Mouse (Mus musculus): ENCODE measurements around the gene Cd200r3.

Gene Cd200r3

DNA sequence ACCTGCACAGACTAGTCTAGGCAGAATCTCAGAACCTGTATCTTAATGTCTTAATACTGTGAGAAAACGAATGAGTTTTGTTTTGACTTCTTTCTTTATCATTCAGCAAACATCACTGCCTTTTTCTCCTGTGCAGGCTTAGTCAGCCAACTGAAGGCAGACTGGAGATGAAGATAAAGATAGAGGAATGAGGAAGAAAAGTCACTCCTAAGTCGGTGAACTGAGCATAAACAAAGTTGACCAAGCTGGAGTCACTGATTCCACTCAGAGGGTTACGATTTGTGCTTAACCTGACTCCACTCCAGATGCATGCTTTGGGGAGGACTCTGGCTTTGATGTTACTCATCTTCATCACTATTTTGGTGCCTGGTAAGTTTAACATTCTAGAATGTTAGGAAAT is at the start of gene Cd200r3:
Cd200r3 (plus strand) TSS at position 211 of the 400 bp plus-strand sequence.
- in situ Hi-C loops (cut with MboI; ENCODE audit: low sequenced_read_pairs), result no loop called here

DNA sequence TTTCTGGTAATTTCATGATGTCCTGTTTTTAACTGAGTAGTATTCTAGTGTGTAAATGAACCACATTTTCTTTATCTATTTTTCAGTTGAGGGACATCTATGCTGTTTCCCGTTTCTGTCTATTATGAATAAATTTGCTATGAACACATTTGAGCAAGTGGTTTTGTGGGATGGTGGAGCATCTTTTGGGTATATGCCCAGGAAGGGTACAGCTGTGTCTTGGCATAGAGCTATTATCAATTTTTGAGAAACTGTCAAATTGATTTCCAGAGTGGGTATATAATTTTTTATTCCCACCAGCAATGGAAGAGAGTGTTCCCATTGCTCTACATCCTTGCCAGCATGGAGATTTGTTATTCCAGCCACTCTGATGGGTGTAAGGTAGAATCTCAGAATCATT is 11.5 kb upstream of the Cd200r3 start:
- in situ Hi-C loops (cut with MboI; ENCODE audit: low sequenced_read_pairs), result no loop called here

DNA sequence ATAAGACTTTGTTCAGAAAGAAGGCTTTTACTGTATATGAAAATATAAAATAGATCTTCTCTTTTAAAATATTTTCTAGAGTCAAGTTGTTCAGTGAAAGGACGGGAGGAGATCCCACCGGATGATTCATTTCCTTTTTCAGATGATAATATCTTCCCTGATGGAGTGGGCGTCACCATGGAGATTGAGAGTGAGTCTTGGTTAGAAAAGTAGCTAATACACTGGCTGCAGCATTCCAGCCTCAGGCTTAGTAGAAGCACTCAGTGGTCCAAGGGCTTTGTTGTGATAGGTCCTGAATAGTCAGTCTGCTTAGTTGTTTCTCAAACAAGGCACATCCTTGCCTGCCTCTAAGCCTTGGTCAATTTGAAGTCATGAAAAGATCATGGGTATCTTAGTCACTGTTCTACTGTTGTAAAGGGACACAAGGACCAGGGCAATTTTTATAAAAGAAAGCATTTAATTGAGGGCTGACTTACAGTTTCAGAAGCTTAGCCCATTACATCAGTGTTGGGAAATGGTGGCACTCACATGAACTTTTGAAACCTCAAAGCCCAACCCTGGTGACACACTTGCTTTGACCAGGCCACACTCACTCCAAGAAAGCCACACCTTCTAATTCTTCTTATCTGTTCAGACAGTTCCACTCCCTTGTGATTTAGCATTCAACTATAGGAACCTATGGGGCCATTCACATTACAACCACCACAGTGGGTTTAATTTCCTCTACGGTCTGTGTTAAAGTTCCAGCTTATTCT is 8.1 kb downstream of the Cd200r3 start:
- in situ Hi-C loops (cut with MboI; ENCODE audit: low sequenced_read_pairs), result no loop called here

DNA sequence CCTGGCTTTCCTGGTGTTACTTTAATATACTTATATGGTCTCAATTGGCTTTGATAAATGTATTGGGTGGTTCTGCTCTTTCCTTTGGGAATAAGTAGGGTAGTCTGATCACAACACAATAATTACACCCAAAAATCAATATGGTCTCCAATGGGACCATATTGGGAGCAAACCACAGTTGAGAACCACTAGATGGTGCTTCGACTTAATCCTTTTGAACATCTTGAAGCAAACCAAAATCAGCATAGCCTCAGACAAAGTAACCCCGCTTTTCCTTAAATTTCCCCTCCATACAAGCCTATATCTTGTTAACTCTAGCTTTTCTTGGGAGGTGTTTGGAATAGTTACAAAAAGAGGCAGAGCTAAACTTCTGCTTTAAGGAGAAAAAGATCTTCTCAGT is 18.8 kb downstream of the Cd200r3 start:
- in situ Hi-C loops (cut with MboI; ENCODE audit: low sequenced_read_pairs), result loop anchor here (10.0 kb wide), 1 partner anchor 123 kb away; no protein-coding TSS in a partner anchor

DNA sequence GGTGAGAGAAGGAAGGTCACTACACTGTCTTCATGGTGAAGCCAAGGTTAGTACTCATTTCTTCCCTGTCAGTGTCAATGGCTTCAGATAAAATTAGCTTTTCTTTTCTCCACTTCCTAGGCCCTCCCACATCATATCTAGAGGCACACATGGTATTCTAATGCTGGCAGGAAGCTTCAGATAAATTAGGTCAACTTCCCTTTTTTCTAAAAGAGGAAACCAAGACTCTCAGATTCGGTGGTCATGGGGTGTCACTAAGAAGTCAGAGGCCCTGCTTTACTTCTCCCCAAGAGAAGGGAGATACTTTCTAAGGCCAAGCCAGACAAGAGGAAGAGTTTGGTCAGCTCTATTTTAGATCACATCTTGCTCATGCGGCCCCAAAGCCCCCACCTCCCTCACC is 19.3 kb downstream of the Cd200r3 start:
- in situ Hi-C loops (cut with MboI; ENCODE audit: low sequenced_read_pairs), result loop anchor here (10.0 kb wide), 1 partner anchor 122 kb away; no protein-coding TSS in a partner anchor

DNA sequence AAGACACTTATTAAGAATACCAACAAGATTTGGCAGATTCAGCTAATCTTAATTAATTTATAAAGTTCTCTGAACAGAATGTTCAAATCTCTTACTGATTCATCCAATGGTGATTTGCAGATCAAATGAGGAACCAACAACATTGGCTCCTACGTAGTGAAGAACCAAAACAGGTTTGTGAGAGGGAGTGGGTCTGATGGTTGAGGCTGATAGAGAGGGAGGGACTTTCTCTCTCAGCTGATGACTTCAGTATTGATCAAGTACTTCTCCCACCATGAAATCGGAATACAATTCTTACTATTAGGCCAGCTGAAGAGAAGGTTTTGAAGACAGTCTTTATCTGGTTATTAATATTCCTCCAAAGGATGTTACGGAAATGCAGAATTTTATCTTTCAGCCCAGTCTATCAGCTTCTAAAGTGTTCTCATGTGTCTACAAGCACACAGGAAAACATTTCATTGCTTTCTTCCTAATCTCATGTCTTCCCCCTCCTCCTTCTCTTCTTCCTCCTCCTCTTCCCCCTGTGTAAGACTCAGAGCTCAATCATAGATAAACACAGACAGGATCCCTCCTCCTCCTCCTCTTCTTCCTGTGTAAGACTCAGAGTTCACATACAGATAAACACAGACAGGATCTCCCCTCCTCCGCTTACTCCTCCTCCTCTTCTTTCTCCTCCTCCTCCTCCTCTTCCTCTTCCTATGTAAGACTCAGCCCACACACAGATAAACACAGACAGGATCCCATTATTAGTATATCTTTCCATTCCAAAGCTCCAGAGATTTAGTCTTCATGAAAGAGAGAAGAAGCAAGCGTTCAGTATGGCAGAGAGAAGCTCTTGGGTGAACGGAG is 21.3 kb downstream of the Cd200r3 start:
- in situ Hi-C loops (cut with MboI; ENCODE audit: low sequenced_read_pairs), result loop anchor here (10.0 kb wide), 1 partner anchor 120 kb away; no protein-coding TSS in a partner anchor

DNA sequence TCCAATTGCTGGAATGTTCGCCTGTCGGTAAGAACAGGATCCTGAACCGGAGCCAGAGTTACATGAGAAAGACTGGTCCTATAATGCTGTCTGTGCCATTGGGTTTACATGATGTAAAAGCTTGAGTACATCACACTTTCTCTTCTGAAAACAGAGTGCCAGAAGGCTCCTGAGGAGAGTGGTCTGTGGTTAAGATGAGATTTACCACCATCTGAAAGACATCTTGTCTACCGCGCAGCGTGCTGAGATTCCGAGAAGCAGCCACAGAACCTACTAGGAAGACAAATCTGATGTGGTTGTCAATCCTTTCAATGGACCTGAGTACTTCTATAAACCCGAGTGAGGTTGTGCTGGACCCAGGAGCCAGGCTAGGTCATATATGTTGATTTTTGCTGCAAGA is 21.9 kb downstream of the Cd200r3 start:
- in situ Hi-C loops (cut with MboI; ENCODE audit: low sequenced_read_pairs), result loop anchor here (10.0 kb wide), 1 partner anchor 119 kb away; no protein-coding TSS in a partner anchor

DNA sequence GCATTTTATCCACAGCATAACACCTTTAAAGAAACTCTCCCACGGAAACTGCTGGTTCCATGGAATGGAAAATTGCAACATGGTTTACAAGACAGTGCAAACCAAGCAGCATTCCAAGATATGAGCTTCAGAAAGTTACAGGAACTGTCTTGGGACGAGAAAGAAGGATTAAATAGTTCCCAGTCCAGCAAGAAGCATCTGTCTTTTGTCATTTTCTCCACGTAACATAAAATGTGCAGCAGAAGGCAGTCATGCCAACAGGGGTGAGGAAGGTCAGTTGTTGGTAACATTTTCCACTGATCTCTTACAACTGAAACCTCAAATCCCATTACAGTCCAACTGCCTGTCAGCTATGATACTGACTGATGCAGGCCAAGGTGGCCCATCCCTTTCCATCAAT is 22.4 kb downstream of the Cd200r3 start:
- in situ Hi-C loops (cut with MboI; ENCODE audit: low sequenced_read_pairs), result loop anchor here (10.0 kb wide), 1 partner anchor 119 kb away; no protein-coding TSS in a partner anchor

DNA sequence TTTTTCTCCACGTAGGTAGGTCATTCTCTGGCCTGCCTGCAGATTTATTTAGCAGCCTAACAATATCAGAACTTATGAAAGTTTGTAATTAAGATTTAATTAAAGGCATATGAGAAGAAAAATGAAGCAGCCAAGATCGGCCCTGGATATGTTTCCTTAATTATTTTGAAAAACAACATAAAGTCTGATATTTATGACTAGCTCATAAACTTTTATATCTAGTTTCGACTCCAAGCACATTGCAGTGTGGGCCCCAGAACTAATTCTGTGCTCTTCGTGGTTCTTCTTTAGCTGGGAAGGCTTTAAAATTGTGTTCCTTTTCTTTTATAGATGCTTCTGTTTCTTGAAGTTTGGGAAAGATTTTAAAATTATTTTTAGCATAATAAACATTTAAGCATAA is 23.4 kb downstream of the Cd200r3 start:
- in situ Hi-C loops (cut with MboI; ENCODE audit: low sequenced_read_pairs), result loop anchor here (10.0 kb wide), 1 partner anchor 118 kb away; no protein-coding TSS in a partner anchor

DNA sequence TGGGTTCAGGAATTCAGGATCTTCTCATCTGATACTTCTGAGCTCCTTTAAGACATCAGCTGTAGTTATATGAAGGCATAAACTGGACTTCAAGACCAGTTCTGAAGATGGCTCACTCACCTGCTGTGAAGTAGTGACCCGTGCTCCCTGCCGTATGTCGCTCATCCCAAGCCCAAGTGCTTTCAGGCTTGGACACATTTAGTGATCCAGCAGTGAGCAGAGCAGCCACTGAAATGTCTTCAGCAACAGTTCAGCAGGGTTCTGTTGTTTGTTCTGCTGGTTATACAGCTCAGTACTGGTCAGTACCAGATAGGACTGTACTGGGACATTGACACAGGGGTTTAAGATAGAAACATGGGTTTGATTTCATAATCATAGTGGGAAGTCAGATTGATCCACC is 24.6 kb downstream of the Cd200r3 start:
- in situ Hi-C loops (cut with MboI; ENCODE audit: low sequenced_read_pairs), result loop anchor here (10.0 kb wide), 1 partner anchor 117 kb away; no protein-coding TSS in a partner anchor

DNA sequence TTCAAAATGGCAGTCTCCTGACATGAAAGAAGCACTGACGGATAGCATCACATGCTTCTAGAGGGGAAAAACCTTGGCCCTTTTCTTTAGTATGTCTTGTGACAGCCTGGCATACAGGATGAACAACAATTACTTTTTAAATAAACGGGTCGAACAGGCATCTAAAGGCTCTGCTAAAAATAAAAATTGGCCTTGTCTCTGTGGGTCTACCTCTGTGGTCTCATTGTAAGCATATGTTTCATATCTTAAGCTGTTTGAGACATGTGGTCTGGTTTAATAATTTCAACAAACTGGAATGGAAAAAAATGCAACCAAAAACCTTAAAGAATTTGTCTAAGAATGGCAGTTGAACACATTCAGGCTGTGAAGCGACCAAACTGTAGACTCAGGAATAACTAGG is 27.4 kb downstream of the Cd200r3 start:
- in situ Hi-C loops (cut with MboI; ENCODE audit: low sequenced_read_pairs), result no loop called here

DNA sequence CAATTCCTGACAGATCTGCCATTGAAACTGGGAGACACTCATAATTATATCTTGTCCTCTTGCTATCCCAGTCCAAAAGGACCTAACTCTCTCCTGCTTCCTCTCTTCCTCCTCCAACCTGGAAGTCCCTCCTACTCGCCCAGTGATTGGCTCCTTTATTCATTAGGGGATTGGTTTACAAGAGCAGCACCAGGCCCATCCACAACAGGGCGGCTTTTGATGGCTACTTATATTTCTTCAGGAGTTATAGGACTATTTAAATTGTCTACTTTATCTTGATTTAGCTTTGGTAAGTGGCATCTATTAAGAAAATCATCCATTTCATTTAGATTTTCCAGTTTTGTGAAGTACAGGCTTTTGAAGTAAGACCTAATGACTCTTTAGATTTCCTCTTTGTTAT is 30.6 kb downstream of the Cd200r3 start:
- in situ Hi-C loops (cut with MboI; ENCODE audit: low sequenced_read_pairs), result no loop called here

DNA sequence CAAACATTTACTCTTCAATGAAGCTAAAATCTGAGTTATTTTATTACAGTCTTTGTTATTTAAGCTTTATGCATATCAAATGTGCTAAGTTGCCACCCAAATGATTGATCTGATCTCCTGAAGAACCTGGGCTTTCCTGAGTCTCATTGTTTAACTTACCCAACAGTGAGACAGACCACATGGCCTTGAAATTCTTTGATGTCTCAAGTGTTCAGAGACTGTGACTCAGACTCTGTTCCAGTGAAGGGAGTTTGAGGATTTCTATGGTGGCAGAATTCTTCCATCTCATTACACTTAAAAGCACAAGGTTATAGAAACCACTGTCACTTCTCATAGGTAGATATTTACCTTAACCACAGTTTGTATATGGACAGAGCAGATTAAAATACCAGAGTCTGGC is 32.6 kb downstream of the Cd200r3 start:
- in situ Hi-C loops (cut with MboI; ENCODE audit: low sequenced_read_pairs), result no loop called here

DNA sequence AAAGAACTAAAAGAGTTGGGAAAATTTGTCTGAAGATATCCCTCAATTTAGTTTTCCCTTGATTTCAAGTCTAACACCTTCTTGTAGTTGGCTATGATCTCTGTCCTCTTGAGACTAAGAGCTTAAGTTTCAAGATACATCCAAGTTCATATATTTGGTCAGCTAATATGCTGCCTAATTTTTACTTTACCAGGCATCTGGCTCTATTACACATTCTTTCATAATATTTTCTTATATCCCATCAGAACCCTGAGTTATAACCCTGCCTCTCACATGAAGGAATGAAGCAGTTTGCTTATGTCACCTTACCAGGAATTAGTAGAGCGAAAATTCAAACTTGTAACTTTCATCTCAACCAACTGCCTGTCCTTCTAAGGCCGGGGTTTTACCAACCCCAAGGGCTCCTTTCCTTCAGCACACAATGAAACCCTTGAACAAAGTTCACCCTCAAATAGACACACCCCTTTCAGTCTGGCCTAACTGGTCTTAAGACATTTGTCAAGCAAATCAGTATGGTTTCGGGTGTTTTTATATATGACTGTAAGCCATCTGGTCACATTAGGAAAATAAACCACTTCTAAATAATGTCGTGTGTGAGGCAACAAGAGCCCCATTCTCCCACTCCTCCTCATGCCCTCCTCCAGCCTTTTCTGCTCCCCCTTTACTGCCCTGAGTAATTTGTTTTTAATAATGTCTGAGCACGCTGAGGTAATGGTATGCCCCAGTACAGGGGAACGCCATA is 33.6 kb downstream of the Cd200r3 start:
- in situ Hi-C loops (cut with MboI; ENCODE audit: low sequenced_read_pairs), result no loop called here

DNA sequence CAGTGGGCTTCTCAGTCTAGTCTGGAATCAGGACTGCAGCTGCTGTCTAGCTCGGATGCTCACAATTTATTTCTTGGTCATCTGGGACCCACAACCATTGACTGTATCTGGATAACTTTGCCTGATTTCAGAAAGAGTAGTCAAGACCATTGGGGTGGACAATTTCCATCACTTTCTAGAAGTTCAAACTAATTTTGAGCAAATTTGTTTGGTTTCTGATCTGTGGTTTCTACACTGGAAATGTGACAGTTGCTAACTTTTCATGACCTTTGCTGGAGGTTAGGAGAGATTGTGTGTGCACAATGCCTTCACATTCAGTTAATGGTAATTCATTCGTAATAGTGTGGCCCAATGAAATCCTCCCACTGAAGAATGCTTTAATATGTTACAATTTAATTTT is 34.7 kb downstream of the Cd200r3 start:
- in situ Hi-C loops (cut with MboI; ENCODE audit: low sequenced_read_pairs), result no loop called here

DNA sequence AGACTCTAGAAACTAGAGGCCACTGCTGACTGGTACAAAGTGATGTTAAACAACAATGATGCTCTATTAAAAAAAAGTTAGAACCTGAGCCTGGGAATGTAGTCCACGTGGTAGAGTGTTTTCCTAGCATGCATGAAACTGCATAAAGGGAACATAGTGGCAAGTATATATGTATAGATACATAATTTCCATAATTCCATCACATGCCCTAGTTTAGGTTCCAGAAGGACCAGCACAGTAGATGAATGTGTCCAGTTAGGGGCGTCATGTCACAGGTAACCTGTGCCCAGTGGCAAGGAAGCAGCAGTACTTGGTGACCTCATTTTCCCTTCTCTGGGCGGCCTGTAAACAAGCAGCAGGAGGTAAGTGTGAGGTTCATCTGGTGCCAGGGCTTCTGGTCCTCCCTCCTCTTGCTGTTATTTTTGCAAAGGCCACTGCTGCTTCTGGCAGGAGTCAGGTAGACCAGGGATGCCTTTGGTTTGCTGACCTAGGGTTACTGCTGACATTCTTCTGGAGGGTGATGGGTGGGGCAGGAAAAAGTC is 35.9 kb downstream of the Cd200r3 start:
- in situ Hi-C loops (cut with MboI; ENCODE audit: low sequenced_read_pairs), result no loop called here

DNA sequence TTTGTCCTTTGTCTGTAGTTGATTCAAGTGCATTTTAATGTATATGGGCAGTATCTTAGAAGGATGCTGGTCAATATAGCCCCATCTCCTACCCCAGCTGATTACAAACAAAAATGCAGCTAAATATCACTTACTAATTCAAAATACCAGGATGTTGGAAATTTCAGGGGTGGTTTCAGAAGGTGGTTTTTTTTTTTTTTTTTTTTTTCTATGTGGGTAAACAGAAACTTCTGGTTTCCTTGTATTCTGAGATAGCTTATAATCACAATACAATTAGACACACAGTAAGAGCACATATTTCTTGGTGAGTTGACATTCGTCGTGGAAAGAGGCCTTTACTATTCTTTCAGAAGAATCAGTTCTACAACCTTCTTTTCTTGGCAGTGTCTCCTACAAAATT is 39.5 kb downstream of the Cd200r3 start:
- in situ Hi-C loops (cut with MboI; ENCODE audit: low sequenced_read_pairs), result no loop called here

DNA sequence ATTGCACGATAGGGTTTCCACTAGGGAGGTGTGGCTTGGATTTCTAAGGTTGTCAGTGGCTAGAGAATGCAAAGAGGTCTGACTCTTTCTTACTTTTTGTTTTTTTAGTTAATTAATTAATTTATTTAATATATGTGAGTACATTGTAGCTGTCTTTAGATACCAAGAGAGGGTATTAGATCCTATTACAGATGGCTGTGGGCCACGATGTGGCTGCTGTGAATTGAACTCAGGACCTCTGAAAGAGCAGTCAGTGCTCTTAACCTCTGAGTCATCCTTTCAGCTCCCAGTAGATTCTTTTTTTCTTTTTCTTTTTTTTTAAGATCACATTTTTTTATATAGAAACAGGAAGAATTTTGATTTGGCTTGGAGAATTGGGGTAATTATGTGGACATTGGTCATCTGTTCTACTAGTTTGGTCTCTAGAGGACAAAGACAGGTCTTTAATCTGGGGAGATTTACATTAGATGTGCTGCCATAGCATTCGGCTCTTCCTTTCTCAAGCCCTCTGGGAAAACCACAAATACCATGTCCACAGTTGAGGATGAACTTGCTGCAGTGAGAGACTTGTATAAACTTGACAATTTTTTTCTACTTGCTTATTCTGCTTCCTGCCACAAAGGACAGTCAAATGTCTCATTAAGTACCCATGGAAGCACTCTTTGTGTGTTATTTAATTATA is 40.0 kb downstream of the Cd200r3 start:
- in situ Hi-C loops (cut with MboI; ENCODE audit: low sequenced_read_pairs), result no loop called here

DNA sequence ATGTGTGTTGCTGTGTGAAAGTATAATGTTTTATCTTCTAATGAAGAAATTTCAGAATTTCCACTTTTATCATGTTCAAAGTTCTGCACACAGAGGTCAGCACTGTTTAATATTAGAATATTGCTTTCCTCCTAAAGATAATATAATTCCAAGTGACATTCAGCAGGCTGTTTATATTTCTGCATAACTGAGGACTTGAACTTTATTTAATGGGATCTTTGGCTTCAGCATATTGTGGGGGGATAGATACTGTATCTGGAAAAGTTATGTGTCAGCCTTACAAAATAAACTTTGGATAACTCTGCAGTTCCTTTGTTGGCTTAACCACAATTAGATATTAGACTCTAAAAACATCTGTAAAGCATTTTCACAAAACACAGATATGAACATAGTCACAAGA is 40.6 kb downstream of the Cd200r3 start:
- in situ Hi-C loops (cut with MboI; ENCODE audit: low sequenced_read_pairs), result no loop called here

DNA sequence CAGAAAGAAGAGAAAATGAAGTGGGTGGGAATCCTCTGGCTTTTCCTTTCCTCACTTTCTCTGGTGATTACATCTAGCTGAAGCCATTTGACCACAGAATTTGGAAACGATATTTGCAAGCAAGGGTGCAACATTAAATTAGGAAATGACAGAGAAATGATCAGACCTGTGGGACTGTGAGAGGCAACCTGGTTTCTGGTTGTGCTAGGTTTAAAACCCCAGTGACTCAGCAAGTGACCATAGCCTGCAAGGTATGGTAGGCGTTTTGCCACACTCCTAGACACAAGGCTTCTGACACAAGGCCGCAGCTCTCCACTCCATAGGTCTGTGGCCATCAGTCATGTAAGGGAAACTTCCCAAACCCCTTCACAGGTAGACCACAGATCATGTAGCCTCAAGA is 41.4 kb downstream of the Cd200r3 start:
- in situ Hi-C loops (cut with MboI; ENCODE audit: low sequenced_read_pairs), result no loop called here
